Mouse (Mus musculus) common myeloid progenitor, adult 5-6 weeks (primary cell): ENCODE results near the gene Fam205a1. TPM values are rescaled to one million over a fixed set of nuclear protein-coding genes. Genes with fewer than 3 reads are reported as not detected.
"Not testable (repeated sequence)": the region's sequence is repeated elsewhere in the genome, so short reads cannot be mapped to it uniquely, and the experiment has no call there.

ENCODE experiments used
- ATAC-seq: replicated peaks from 2 replicates; pipeline ENCODE4 v1.8.0; 2016; ENCODE audit warnings: low read depth, mild to moderate bottlenecking, moderate TSS enrichment, inconsistent platforms; ENCODE audit not compliant: poor library complexity, severe bottlenecking
- total RNA-seq: library from RNA; stranded (forward); fragments of 200-1000, 187-1606 nt; gene quantifications from 2 replicates; pipeline ENCODE4 v1.2.3, GENCODE M21; 2017

Gene Fam205a1
- not detected in 2 replicates for total RNA-seq

GRCm38 (mm10) chr4:42853788-42854187 is at the start of gene Fam205a1:
Gene Fam205a1, minus strand, starts transcription at chr4:42853888.
- not testable (repeated sequence) for ATAC-seq

GRCm38 (mm10) chr4:42902730-42903129 is 49.0 kb upstream of the Fam205a1 start:
- no peak for ATAC-seq

DNA sequence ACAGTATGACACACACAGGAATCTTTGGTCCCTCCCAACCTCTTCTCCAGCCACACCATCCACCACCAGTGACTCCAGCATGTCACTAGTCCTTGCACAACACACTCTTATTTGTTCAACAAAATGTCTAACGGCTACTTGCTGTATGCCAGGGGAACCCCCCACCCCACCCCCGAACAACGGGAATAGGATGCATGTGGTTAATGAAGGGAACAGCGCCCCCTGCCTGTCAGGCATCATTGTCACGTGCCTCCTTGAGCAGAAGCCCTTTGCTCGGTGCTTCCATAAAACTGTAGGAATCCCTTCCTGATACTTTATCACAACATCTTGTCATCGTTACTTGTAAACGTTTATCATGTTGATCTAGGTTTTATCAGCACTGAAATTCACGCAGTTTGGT is 48.5 kb upstream of the Fam205a1 start:
- peak; percentile 69 for ATAC-seq

- no peak for ATAC-seq
These were observed 47.2 kb upstream of the Fam205a1 start for GRCm38 (mm10) chr4:42900878-42901277.

DNA sequence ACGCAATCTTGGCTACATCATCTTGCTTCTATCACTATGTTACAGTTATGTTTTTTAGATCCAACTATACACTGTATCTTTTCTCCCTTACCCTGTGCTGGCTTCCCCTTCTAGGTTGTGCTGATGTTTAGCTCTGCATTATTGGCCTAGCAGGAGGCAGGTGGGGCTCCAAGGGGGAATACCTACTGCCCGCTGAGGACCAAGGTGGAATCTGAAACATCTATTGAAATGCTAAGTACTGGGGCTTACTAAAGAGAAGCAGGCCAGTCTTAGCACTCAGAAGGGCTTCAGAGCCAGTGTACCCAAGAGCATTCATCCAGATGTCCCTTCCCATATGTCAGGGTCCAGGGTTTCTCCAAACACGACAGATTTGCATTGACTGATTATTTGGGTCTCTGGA is 45.2 kb upstream of the Fam205a1 start:
- ATAC-seq, result no peak

GRCm38 (mm10) chr4:42895118-42895517 is 41.4 kb upstream of the Fam205a1 start:
- no peak for ATAC-seq

- ATAC-seq, result no peak
These were observed 37.5 kb upstream of the Fam205a1 start for GRCm38 (mm10) chr4:42891176-42891575.

DNA sequence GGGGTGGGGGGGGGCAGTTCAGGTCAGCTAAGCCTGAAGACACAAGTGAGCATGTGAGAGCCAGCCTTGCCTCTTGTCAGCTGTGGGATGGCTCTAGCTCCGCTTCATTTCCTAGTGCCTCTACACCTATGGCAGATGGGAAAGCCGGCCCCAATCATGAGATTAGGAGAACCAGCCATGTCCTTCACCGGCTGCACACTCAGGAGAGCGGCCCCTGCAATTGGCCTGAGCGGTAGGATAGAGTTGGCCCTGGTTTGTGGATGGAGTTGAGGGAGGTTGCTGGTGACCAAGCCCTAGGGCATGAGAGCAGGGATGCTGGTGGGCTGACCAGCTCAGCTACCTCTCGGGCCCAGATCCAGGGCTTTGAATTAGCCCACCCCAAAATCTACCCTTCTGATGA is 35.1 kb upstream of the Fam205a1 start:
- no peak for ATAC-seq

DNA sequence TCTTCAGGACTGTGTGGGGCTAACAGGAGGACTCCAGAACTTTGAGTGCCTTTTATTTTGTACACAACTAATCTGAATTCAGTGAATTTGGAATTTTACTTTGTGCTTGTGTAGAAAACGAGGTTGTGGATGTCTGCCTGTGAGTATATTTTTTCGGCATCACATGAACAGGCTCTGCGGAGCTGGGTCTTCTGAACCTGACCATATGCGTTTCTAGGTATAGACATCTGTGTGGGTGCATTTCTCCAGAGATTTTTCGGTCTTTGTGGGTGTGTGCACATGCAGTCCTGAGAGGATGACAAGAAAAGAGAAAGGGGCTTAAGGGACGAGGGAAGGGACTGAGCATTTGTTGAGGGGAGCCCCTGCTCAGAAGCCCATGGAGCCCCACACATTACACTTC is 33.2 kb upstream of the Fam205a1 start:
- no peak for ATAC-seq

DNA sequence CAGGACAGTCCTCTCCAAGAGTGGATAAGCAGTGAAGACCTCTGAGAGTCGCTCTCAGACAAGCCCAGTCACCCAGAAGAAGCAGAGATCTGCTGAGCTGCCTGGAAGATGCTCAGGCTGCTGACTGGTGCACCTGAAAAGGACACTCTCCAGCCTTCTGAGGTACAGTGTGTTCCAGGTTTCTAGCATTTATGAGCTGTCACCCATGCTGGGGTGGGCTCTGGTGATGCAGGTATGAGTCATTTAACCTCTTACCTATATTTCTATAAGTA is 26.9 kb upstream of the Fam205a1 start:
- ATAC-seq, result no peak

- peak; percentile 94 for ATAC-seq
These were observed 26.4 kb upstream of the Fam205a1 start for GRCm38 (mm10) chr4:42879829-42880676.

DNA sequence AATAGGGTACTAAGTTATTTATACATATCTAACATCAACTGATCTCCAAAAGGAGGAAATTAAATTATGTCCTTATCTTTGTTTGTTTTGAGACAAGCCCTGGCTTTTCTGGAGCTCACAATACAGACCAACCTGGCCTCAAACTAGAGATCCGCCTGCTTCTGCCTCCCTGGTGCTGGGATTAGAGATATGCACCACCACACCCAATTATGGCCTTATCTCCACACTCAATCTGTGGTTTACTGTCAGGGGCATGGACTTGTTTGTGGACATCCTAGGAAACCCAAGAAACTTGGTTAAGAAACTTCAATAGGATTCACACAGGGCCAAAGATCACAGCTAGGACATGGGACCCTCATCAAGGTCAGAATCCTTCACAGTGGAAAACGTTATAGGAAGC is 24.0 kb upstream of the Fam205a1 start:
- no peak for ATAC-seq

DNA sequence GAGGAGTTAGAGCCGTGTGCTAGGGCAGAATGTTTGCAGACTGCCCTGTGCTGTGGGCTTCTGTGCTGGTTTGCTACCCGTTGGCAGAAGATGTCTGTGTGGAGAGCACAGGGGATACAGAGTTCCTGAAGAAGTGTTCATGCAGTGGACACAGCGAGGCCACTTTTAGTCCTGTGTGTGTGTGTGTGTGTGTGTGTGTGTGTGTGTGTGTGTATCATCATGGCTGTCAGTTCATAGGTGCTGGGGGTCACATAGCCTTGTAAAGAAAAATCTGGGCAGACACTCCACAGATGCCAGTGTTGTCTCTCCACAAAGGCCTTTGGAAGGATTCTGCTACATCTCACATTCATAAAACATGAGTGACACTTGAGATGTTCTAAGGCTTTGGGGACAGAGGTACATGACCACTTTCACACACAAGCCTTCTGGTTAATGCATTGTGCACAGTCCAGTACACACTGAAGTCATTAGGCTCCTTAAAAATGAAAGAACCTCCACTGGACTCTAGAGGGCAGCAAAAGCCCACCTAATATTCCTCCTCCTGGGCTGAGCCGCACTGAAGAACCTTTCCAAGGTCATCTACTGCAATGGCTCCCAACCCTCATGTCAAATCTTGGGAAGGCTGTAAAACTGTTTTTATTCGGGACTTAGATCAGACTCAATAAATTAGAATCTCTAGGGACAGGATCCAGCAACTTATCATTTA is 23.1 kb upstream of the Fam205a1 start:
- peak; percentile 75 for ATAC-seq

GRCm38 (mm10) chr4:42874134-42874533 is 20.4 kb upstream of the Fam205a1 start, which contains the start of gene Fam205c:
Gene Fam205c, minus strand, starts transcription at chr4:42874234.
- ATAC-seq, result no peak

GRCm38 (mm10) chr4:42872746-42873435 is 19.2 kb upstream of the Fam205a1 start:
- ATAC-seq, result no peak

- no peak for ATAC-seq
These were observed 18.5 kb upstream of the Fam205a1 start for GRCm38 (mm10) chr4:42872151-42872550.

DNA sequence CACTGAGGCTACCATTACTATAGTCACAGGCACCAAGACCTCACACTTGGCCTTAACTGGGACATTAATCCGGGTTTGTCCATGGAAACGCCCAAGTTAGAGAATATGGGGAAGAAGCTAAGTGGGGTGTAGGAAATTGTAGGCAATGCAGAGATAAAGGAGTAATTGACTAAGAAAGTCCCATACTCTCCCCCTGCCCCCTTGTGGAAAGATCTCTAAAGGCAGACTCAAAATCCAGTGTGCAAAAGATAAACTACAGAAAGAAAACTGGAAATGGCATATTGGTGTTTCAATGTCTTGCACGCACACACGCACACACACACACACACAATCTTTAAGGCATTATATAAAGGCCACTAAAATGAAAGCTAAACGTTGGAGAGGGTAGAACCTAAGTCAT is 17.1 kb upstream of the Fam205a1 start:
- no peak for ATAC-seq

DNA sequence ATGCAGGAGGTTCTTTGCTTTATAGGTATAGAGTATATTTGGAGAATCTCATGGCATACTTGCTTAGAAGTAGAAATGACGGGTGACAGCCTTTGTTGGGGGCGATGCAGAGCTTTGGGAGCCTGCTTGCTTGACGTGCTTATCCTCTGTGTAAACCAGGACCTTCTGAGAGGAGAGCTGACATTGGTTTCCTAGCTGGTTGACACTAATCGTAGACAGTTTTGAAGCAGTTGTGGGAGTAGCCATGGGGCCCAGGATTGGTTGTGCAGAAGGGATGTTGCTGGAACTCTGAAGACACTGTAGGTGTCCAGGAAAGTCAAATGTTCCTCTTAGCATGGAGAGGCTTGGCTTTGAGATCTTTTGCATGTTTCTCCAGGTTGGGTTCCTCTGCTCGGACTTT is 14.5 kb upstream of the Fam205a1 start:
- ATAC-seq, result no peak

DNA sequence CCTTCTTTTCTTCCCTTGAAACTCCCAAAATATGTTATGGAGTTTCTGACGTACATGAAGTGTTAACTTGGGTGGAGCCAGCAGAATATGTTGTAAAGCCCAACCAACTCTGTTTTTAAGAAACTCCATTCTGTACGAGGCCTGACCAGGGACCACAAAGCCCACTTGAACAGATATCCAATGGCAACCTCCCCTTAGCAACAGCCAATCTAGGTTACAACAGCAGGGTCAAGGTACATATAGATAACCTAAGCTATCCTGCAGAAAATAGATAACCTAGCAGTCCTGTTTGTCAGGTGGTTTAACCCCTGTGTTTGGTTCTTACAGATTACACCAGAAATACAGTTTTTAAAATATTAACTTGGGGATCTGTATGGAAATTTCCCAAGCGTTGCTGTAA is 13.7 kb upstream of the Fam205a1 start:
- ATAC-seq, result no peak

DNA sequence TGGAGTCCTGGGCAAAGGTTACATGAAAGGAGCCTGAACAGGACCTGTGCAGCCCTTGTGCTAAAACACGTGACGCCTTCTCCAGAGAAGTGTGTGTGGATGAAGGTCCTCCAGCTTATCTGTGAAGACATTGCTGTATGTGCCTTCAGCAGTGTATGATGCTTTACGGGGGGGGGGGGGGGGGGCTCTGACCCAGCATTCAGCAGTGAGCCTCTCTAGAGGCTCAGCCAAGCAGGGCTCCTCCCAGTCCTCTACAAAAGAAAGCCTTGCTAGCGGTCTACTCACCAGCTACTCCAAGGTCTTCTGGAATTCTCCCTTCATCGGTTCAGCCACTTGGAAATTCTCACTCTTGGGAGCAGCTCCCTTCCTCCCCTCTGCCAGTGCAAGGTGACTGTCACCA is 9.8 kb upstream of the Fam205a1 start:
- ATAC-seq, result not testable (repeated sequence)

DNA sequence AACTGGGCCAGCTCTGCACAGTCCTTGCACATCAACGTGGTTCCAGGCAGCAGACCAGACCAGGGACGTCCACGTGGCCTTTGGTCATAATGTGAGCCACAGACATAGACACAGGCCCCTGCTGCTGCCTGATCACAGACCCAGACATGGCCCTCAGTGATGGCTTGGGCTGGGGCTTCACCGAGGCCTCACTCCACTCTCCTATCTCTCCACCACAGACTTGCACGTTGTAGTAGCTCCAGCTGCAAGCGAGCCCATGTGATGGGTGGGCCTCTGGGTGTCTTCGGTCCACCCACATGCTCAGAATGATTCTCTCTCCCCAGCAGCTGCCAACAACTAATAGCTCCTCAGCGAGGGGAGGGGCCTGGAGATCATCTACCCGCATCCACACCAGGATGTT is 6.8 kb upstream of the Fam205a1 start:
- ATAC-seq, result not testable (repeated sequence)
